Mouse (Mus musculus) erythroblast, adult 5-6 weeks (primary cell): ENCODE results near the gene Atp7a. TPM values are rescaled to one million over a fixed set of nuclear protein-coding genes. Genes with fewer than 3 reads are reported as not detected.
A peak's percentile ranks its signal among the peaks of the same experiment; 100 is the strongest.
"Not testable (repeated sequence)": the region's sequence is repeated elsewhere in the genome, so short reads cannot be mapped to it uniquely, and the experiment has no call there.

Experiments used
- ATAC-seq: replicated peaks from 2 replicates; pipeline ENCODE4 v1.8.0; 2016; ENCODE audit warnings: moderate number of reproducible peaks, mild to moderate bottlenecking, moderate TSS enrichment, inconsistent platforms; ENCODE audit not compliant: poor library complexity, low FRiP score, severe bottlenecking
- total RNA-seq, 2 experiments: library from RNA; stranded (forward) in 1 of 2; stranded (reverse) in 1 of 2; fragments of 150-400 nt in 1 of 2; fragments of 200-764, 138-1000 nt in 1 of 2; gene quantifications; 2 replicates each; pipeline versions ENCODE4 v1.2.3 to v1.2.4; 2015 to 2017; ENCODE audit warnings: low replicate concordance in 2 of 2

Atp7a gene
- total RNA-seq (2015; ENCODE audit: low replicate concordance) (4.0 and 5.6 TPM in 2 replicates), total RNA-seq (2017; ENCODE audit: low replicate concordance) (7.3 and 9.1 TPM in 2 replicates)

DNA sequence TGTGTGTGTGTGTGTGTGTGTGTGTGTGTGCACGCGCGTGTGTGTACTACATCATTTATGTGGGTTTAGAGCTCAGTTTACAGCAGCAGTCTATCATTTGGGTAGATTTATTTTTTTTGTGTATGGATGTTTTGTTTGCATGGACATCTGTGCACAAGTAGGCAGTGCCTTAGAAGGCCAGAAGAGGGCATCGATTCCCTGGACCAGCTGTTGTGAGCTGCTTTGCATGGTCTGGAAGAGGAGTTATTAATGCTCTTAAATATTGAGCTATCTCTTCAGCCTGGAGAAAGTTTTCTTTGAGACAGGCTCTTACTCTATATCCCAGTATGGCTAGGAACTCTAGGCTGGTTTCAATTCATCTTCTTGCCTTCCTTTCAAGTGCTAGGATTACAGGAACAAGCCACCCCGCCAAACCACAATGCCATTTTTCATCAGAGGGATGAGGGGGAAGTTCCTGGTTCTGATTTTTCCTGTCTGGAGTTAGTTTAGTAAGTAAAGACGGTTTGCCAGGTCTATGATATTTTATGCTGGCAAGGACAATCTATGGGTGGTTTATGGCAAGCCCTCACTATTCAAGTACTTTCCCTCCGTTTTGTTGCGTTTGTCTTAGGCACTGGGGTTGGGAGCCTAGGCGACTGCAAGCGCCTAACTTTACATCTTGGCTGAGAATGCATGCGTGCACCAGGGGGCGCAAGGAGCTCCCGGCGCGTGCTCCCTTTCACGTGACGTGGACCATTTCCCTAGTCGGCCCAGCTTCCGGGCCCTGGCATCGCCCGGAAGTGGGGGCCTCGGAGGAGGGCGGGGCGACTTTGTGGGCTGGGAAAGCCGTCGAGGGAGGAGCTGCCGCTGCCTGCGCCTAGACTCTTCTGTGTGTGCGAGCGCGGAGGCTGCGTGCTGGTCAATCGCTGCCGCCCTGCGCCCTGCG, at the start of gene Atp7a:
Gene Atp7a, plus strand, starts transcription at position 859 of the 925 bp plus-strand sequence.
- ATAC-seq = peak; percentile 99

DNA sequence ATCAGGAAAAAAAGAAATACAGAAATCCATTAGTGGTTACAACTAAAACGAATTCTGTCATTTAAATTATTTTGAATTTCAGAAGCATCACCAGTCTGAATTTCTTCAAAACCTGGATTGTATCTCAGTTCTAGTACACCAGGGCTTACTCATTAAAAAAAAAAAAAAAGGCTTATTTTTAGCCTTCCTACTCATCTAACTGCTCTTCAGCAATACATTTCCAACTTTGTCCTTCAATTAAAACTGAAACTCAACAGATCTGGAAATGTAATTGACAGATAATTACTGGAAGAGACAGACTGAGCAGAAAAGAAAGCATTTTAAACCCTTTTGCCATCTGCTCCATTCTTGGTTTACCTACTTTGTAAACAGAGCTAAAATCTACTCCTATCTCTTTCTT, 25.5 kb upstream of the Atp7a start:
- no peak for ATAC-seq

DNA sequence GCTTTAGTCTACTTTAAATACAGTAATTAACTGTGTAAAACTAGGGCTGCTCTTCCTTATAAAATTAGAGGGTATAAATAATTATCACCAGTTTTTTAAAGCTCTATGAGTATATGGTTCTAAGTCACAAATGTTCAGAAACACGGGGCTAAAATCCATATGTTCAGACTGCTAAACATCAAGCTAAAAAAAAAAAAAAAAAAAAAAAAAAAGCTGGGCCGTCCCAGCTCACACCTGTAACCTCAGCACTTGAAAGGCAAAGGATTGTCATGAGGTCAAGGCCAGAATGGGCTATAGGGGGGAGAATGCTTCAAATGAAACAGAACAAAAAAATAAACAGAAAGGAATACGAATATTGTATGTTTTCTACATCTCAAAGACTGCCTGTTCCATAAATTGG, 16.3 kb upstream of the Atp7a start:
- ATAC-seq = no peak

DNA sequence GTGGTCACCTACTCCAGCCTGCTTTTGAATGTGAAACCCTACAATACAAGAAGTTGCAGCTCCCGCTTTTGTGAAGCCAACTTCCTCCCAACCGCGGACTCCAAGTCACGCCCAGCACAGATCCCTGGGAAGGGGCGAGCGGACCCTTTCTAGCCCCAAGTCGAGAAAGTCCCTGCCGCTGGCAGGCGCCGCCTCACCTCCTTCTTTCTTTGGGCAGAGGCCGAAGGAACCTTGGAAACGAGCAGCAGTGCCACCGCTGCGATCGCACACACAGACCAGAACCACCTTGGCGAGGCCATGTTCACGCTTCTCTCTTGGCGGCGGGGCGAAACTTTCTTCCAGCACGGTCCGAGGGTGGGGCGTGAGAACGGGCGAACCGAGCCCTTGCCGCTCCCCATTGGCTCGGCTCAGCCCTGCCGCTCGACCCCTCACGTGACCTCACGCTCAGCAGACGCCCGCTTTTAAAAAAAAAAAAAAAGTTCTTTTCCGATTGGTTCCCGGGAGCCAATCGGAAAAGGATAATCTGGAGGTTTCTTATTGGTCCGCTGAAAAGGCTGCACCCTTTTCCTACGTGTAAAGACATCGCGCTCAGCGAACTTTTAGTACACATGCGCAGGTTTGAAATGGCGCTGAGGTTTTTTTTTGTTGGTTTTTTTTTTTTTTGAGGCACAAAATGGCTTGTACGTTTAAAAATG, 15.5 kb upstream of the Atp7a start, which contains the start of gene Magt1:
Gene Magt1, minus strand, starts transcription at position 442 of the 695 bp plus-strand sequence.
- peak; percentile 91 for ATAC-seq

DNA sequence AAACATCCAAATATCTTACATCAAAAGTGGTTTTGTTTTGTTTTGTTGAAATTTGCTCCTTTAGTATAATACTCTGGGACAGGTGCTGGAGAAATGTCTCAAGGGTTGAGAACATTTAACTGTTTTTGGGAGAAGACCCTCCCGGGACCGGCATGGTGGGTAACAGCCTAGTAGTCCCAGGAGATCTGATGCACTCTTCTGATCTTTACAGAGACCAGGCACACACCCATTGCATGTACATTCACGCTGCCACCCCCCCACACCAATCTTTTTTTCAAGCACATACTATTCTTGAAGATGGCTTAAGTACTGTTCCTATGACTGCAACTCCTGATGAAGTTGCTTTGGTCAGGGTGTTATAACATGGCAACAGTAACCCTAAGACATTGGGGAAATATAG, 14.5 kb upstream of the Atp7a start:
- no peak for ATAC-seq

DNA sequence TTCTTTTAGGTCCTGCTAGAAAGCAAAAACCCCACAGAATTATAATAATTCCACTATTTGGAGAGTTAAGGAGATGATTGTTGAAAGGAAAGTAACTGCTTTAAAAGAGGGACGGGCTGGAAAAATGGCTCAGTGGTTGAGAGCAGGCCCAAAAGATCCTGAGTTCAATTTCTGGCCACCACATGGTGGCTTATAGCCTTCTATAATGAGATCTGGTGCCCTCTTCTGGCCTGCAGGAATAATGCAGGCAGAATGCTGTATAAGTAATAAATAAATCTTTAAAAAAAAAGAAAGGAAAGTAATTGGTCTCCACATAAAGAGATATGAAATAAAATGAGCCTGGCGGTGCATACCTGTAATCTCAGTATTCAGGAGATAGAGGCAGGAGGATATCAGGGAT, 13.9 kb upstream of the Atp7a start:
- ATAC-seq = no peak

DNA sequence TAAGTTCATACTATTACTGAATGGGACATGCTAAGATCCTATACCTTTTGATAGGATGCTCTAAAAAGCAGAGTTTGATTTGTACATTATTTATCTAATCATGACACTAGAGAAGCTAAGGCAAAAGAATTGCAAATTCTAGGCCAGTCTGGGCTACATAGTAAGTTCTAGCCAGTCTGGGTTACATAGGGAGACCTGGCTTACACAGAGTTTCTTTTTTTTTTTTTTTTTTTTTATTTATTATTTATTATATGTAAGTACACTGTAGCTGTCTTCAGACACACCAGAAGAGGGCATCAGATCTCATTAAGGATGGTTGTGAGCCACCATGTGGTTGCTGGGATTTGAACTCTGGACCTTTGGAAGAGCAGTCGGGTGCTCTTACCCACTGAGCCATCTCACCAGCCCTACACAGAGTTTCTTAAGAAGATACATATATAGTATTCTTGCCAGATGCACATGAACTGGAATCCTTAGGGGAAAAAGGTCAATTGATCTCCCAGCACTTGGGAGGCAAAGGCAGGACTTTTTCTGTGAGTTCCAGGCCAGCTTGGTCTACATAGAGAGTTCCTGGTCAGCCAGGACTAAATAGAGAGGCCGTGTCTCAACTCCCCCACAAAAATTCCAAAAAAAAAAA, 12.2 kb upstream of the Atp7a start:
- ATAC-seq = not testable (repeated sequence)

DNA sequence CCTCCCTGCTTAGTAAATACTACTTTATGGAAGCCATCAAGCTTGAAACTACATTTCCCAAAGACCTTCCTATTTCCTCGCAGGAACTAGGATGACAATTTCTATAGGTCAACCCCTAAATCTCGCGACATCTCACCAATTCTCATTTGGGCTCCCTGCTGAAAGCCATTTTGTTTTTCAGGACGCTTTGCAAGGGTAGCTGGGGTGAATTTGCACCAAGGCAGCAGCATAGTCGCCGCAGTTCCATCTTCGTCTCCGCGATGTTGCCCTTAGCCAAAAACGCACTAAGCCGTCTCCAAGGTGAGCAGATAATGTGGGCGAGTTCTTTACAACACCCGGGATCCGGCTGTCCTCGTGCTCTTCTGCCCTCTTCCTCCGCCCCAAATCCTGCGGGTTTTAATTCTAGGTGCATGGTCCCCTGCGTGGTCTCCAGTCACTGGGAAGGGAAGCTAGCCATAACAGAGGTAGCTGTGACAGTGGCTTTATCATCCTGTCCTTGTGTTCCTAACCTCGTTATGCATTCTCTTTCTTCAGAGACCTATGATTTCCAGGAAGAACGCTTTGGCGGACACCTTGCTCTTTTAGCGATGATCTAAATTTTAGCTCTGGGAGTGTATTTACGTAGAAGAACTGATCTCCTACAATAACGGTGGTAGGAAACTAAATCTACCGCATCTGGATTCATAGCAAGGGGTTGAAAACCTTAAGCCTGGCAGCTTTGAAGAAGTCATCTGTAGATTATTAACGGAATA, 11.3 kb upstream of the Atp7a start, which contains the start of gene Cox7b:
Gene Cox7b, plus strand, starts transcription at position 130 of the 752 bp plus-strand sequence.
- peak; percentile 76 for ATAC-seq

DNA sequence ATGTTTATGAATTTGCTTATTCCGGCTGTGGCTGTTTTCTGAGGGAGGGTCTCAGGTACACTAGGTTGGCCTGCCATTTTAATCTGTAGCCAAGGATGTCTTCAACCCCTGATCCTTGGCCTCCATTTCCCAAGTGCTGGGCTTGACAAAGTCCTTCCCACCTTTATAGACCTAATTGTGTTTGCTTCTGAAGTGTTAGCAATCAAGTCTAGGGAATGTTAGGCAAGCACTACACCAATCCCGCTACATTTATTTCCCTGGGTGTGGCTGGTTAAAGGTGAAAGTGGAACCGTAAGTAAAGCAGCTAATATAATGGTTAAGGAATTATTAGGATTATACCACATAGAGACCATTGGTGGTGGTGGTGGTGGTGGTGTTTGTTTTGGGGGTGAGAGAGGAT, 10.0 kb upstream of the Atp7a start:
- no peak for ATAC-seq

DNA sequence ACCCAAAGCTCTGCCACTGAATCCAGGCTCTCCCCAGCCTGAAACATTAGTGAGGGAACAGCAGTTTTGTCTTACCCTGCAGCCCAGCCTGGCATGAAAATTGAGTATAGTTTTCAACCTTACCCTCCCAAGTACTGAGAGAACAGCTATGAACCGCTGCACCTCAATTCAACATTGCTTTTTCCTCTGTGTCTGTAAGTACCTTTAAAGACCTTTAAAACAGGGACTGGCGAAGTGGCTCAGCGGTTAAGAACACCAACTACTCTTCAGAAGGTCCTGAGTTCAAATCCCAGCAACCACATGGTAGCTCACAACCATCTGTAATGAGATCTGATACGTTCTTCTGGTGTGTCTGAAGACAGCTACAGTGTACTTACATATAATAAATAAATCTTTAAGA, 9.6 kb upstream of the Atp7a start:
- no peak for ATAC-seq

DNA sequence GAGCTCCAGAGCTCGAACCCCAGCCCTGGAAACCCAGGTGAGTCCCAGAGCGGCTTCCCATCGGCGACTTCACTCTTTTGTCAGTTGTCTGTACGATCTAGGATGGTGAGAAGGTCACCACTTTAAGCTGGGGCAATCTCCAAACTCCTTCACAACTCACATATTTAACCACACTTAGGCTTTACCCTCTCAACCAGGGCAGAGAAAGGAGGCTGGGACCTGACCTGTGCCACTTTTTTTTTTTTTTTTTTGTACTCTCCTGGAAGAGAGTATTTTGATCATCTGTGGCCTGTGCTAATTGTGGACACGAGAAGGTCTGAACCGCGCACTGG, 233 bp downstream of the Atp7a start:
- no peak for ATAC-seq

DNA sequence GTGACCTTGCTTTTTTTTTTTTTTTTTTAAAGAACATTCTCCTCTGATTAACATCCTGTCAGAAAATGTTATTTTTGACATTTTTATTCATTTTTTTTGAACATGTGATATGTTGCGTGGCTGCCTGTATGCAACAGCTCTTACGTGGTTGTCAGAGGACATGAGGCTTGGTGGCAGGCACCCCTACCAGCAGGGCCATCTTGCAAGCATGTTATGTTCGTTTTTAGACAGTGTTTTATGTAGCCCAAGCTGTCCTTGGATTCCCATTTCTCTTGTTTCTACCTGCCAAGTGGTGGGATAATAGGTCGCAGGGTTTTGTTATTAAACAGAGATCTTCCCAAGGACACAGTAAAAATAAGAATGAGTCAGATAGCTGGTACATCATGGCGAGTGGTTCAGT, 3.1 kb downstream of the Atp7a start:
- ATAC-seq = no peak

DNA sequence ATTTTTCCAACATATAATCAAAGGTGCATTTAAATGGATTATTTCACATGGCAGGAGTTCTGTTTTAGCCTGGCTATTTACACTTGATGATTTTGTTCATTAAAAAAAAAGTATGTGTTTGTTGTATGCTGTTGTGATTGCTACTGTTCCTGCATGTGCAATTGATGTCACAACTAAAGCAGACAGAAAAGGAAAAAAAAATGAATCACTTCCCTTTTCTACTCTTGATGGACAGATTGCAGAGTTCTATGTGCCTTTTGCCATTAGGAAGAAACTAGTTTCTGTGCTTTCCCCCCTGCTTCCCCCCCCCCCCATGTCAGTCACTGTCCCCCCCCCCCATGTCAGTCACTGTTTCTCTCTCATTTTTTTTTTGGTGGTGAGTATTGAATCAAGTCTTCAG, 4.0 kb downstream of the Atp7a start:
- ATAC-seq = no peak

DNA sequence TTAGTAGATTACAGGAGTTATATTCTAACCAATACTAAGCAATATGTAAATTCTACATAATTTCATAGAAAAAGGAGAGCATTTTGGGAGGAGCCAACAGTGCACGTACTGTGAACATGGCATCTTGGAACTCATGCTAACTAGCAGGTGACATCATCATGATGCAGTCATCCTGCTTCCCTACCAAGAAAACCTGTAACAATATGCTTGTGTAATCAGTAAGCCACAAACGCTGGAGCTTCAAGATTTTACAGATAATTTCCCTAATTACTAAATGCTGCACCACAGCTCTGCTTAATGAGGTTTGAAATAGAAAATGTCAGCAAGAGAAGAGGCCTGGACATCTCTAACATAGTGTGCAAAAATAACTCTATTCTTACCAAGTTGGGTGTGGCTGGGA, 8.7 kb downstream of the Atp7a start:
- ATAC-seq = no peak

DNA sequence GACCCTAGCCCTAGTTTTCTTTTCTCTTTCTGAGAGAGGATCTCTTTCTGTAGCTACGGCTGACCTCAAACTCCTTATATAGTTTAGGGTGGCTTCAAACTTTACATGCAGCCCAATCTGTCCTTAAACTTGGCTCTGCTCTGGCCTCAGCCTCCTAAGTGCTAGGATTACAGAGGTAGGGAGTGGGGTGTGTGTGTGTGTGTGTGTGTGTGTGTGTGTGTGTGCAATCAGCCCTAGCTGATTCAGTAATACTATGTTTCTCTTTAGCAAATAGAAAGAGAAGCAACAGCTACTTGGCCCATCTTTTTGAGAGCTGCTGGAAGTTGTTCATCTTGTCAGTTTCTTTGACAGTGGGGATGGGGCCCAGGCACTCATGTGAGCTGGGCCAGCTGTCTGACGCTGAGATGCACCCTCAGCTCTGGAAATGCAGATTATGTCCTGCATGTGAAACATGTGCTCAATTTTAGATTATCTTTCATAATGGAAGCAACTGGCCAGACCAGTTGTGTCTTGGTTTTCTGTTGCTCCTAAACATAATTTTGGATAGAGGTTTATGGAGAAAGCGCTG, 10.2 kb downstream of the Atp7a start:
- ATAC-seq = no peak

DNA sequence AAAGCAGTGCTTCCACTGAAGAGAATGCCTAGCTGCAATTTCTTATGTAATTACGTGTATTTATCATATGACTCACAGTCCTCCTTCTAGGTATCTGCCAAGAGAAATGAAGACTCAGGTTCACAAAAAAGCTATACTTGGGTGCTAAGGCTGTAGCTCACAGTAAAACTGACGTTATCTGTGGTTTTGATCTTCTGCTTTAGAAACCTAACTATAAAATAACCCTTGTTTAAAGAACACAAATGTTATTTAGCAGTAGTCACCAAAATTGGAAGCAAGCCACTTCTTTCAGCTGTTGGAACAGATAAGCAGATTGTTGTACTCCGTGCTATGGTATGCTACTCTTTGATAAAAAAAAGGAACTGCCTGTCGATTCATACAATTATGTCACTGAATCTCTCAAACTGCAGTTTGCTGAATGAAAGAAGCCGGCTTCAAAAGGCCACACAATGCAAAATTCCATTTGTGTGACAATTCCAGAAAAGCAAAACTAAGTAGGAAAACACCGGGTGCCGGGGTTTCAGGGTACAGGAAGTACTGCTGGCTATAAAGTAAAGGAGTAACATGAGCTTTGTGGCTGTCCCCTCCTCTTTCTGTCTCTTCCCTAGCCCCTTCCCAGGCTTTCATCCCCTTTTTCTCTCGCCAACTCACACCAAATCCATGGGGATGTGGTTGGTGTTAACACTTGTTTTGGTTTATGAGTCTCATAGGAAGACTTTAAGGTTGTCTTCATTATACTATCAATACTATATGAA, 17.0 kb downstream of the Atp7a start:
- peak; percentile 83 for ATAC-seq

DNA sequence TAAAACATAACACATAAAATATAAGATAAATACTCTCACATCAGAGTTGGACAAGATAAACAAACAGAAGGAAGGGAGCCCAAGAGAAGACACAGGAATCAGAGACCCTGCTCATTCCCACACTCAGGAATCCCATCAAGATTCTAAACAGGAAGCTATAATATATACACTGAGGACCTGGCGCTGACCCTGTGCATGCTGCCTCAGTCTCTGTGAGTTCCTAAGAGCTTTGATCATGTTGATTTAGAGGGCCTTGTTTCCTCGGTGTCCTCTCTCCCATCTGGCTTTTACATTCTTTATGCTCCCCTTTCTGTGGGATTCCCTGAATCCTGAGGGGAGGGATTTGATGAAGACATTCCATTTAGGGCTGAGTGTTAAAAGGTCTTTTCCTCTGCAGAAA, 18.4 kb downstream of the Atp7a start:
- ATAC-seq = no peak

DNA sequence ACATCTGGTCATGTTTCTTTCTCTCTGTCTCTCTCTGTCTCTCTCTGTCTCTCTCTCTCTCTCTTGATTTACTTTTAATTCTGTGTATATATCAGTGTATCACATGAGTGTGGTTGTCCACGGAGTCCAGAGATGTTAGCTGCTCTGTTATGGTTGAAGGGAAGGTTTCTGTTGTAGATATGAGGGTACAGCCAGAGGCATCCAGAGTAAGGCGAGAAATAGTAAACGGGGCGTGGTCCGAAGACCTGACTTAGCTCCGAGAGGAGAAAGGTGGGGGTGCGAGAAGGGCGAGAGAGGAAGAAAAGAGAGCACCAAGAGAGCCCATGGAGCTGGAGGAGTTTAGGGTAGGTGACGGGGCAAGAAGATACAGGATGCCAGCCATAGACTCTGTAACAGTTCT, 18.9 kb downstream of the Atp7a start:
- ATAC-seq = peak; percentile 60

DNA sequence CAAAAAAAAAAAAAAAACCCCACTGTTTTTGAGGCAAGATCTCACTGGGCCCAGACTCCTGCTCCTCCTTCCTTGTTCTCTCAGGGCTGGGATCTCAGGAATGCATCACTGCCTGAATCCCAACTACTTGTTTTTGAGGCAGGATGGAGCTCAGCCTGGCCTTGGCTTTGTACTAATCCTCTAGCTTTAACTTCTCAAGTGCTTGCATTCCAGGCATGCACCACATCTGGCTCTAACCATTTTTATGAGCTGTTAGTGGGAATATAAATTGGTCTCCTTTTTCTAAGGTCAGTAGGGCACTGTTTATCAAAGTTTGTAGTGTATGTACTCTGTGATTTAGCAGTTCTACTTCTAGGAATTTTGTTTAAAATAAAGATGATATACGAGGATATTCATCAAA, 21.1 kb downstream of the Atp7a start:
- ATAC-seq = no peak
